Mouse (Mus musculus): ENCODE data around the gene Fam20a. TPM values are rescaled to one million over a fixed set of nuclear protein-coding genes. Genes with fewer than 3 reads are reported as not detected.

Gene Fam20a
- polyA plus RNA-seq, 1 experiment from 2014 or later = 2.4 TPM

DNA sequence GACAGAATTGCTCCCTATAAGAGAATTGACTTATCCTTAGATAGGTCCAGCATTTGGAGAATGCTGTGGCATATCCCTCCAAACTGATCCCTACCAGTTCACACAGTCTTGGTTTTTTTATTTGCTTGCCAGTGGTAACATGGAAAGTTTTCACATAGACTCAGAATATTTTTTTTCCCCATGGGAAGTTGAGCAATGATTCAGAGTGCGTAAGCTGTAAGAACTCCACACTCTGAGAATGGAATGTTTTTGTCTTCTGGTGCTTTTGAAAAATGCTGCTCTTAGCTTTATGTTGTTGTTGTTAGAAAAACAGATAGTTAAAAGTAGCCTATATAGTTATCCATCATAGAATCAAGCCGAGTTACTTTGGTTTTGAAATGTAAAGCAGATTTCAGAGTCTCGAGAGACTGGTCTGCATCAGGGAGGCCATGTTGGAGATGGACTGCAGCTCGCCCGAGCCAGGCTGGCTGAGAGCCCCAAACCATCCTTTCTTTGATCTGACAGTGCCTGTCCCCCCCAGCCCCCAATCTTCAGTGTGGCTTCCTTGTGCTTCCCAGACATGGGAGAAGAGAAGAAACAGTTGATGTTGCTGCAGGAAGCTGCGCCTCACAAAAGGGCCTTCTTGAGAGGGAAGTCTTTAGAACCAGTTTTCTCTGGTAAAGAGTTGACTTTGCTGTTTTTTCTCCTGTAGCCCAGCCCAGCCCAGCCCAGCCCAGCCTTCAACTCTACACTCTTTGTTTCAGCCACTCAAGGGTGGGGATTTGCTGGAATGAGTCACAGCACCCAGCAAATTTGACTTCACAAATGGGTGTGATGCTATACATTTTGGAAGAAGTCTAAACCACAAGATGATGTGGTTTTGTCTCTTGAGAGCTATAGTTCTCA lies 50.7 kb downstream of the Fam20a start:
- 70% methylated on average over 6 of the region's 6 CpGs for WGBS
- peak; percentile 54; the same call in 1 of the 2 replicates for ATAC-seq (ENCODE audit: insufficient read depth, low FRiP score)
- H3K4me1 ChIP-seq (ENCODE audit: control insufficient read depth, insufficient read depth, low read length) = peaks cover 6% of the 10 kb centered on the region
- no peak overlapping the region for H3K4me3 ChIP-seq (replicated peaks; ENCODE audit: low read length)
- H3K36me3 ChIP-seq (ENCODE audit: control insufficient read depth, insufficient read depth, low read length) = peaks cover 10% of the 10 kb centered on the region; the same call in 1 of the 2 replicates
- peak overlapping the region; percentile 79 for H3K27ac ChIP-seq (ENCODE audit: low read length)
- no peaks in the 10 kb centered on the region for H3K9me3 ChIP-seq (replicated peaks; ENCODE audit: control insufficient read depth, low read length)
- H3K4me2 ChIP-seq (ENCODE audit: low read depth, low read length) = no peak overlapping the region
- H3K27me3 ChIP-seq (ENCODE audit: control insufficient read depth, insufficient read depth, low read length) = no peaks in the 10 kb centered on the region
- no peak overlapping the region for H3K9ac ChIP-seq (ENCODE audit: low read length)

GRCm38 (mm10) chr11:109670026-109670916 lies 51.8 kb downstream of the Fam20a start:
- ATAC-seq (ENCODE audit: insufficient read depth, low FRiP score) = peak; percentile 38; the same call in 1 of the 2 replicates
- H3K9ac ChIP-seq (ENCODE audit: low read length) = no peak overlapping the region
- H3K27me3 ChIP-seq (ENCODE audit: control insufficient read depth, insufficient read depth, low read length) = no peaks in the 10 kb centered on the region
- H3K27ac ChIP-seq (ENCODE audit: low read length) = no peak overlapping the region
- H3K4me2 ChIP-seq (ENCODE audit: low read depth, low read length) = no peak overlapping the region
- no peak overlapping the region for H3K4me3 ChIP-seq (replicated peaks; ENCODE audit: low read length)
- 50% methylated on average over 14 of the region's 14 CpGs for WGBS
- H3K4me1 ChIP-seq (ENCODE audit: control insufficient read depth, insufficient read depth, low read length) = peaks cover 6% of the 10 kb centered on the region
- no peaks in the 10 kb centered on the region for H3K9me3 ChIP-seq (replicated peaks; ENCODE audit: control insufficient read depth, low read length)
- H3K36me3 ChIP-seq (ENCODE audit: control insufficient read depth, insufficient read depth, low read length) = peaks cover 11% of the 10 kb centered on the region; the same call in 1 of the 2 replicates

- no peak overlapping the region for H3K27ac ChIP-seq (ENCODE audit: low read length)
- H3K9me3 ChIP-seq (replicated peaks; ENCODE audit: control insufficient read depth, low read length) = no peaks in the 10 kb centered on the region
- H3K9ac ChIP-seq (ENCODE audit: low read length) = no peak overlapping the region
- H3K4me2 ChIP-seq (ENCODE audit: low read depth, low read length) = no peak overlapping the region
- WGBS = 85% methylated on average over 8 of the region's 8 CpGs
- H3K27me3 ChIP-seq (ENCODE audit: control insufficient read depth, insufficient read depth, low read length) = no peaks in the 10 kb centered on the region
- ATAC-seq (ENCODE audit: insufficient read depth, low FRiP score) = no peak
- H3K4me1 ChIP-seq (ENCODE audit: control insufficient read depth, insufficient read depth, low read length) = peaks cover 6% of the 10 kb centered on the region
- H3K36me3 ChIP-seq (ENCODE audit: control insufficient read depth, insufficient read depth, low read length) = peaks cover 11% of the 10 kb centered on the region; the same call in 1 of the 2 replicates
- no peak overlapping the region for H3K4me3 ChIP-seq (replicated peaks; ENCODE audit: low read length)
Observed at GRCm38 (mm10) chr11:109669149-109669708, 52.9 kb downstream of the Fam20a start.

DNA sequence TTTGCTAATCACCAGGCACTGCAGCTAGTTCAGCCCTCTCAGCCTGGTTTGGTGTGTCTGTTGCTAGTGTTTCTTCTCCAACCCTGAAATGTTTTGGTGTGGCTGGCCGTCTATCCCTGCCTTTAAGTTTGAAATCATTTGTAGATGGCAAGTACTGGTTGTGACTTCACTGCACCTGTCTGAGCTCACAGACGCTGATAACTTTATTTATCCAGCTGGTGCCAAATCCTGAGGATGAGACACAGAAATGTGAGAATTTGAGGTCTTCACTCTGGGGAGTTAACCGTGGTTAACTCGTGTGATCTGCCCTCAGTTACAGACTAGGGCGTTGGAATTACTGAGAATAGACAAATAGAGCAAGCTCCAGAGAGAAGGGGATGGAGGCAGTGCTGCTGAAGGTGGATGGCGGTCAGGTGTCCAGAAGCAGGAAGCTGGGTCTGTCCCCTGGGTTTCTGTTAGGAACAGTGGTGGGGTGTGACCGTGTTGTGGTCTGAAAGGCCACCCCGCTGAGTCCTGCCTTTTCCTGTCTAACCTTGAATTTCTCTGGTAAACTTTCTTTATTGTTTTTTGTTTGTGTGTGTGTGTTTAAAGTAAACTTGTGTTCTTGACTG lies 53.9 kb downstream of the Fam20a start:
- peaks cover 13% of the 10 kb centered on the region; the same call in 1 of the 2 replicates for H3K36me3 ChIP-seq (ENCODE audit: control insufficient read depth, insufficient read depth, low read length)
- no peaks in the 10 kb centered on the region for H3K9me3 ChIP-seq (replicated peaks; ENCODE audit: control insufficient read depth, low read length)
- no peaks in the 10 kb centered on the region for H3K27me3 ChIP-seq (ENCODE audit: control insufficient read depth, insufficient read depth, low read length)
- no peak overlapping the region for H3K9ac ChIP-seq (ENCODE audit: low read length)
- no peak overlapping the region for H3K27ac ChIP-seq (ENCODE audit: low read length)
- H3K4me1 ChIP-seq (ENCODE audit: control insufficient read depth, insufficient read depth, low read length) = peaks cover 6% of the 10 kb centered on the region
- 79% methylated on average over 8 of the region's 8 CpGs for WGBS
- no peak overlapping the region for H3K4me2 ChIP-seq (ENCODE audit: low read depth, low read length)
- H3K4me3 ChIP-seq (replicated peaks; ENCODE audit: low read length) = no peak overlapping the region
- ATAC-seq (ENCODE audit: insufficient read depth, low FRiP score) = no peak

DNA sequence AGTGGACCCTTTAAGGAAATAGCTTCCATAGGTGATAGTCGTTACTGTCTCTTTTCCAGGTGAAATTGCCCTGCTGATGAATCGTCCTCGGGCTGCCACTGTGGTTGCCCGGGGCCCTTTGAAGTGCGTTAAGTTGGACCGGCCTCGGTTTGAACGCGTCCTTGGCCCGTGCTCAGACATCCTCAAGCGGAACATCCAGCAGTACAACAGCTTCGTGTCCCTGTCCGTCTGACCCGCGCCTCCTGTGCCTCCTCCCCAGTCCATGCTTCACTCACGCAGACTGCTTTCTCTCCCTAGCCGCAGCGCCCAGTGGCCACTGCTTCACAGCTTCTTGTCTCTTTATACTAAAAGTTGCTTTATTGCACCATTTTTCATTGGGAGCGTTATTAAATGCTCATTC lies 54.7 kb downstream of the Fam20a start:
- H3K27ac ChIP-seq (ENCODE audit: low read length) = no peak overlapping the region
- H3K27me3 ChIP-seq (ENCODE audit: control insufficient read depth, insufficient read depth, low read length) = no peaks in the 10 kb centered on the region
- H3K36me3 ChIP-seq (ENCODE audit: control insufficient read depth, insufficient read depth, low read length) = peaks cover 14% of the 10 kb centered on the region; the same call in 1 of the 2 replicates
- H3K9ac ChIP-seq (ENCODE audit: low read length) = no peak overlapping the region
- ATAC-seq (ENCODE audit: insufficient read depth, low FRiP score) = no peak
- H3K9me3 ChIP-seq (replicated peaks; ENCODE audit: control insufficient read depth, low read length) = no peaks in the 10 kb centered on the region
- peaks cover 6% of the 10 kb centered on the region for H3K4me1 ChIP-seq (ENCODE audit: control insufficient read depth, insufficient read depth, low read length)
- no peak overlapping the region for H3K4me3 ChIP-seq (replicated peaks; ENCODE audit: low read length)
- WGBS = 92% methylated on average over 19 of the region's 19 CpGs
- H3K4me2 ChIP-seq (ENCODE audit: low read depth, low read length) = no peak overlapping the region

- Histone ChIP-seq H3K9me3 (replicated peaks; ENCODE audit: control insufficient read depth, low read length) (no peaks in the 10 kb centered on the region), H3K27me3 (ENCODE audit: control insufficient read depth, insufficient read depth, low read length) (no peaks in the 10 kb centered on the region), H3K27ac (ENCODE audit: low read length) (no peak overlapping the region), H3K4me1 (ENCODE audit: control insufficient read depth, insufficient read depth, low read length) (peaks cover 3% of the 10 kb centered on the region; the same call in 1 of the 2 replicates), H3K36me3 (ENCODE audit: control insufficient read depth, insufficient read depth, low read length) (peaks cover 19% of the 10 kb centered on the region; the same call in 1 of the 2 replicates), H3K4me2 (ENCODE audit: low read depth, low read length) (no peak overlapping the region), H3K9ac (ENCODE audit: low read length) (no peak overlapping the region), H3K4me3 (replicated peaks; ENCODE audit: low read length) (no peak overlapping the region)
- no peak for ATAC-seq (ENCODE audit: insufficient read depth, low FRiP score)
- WGBS = 89% methylated on average over 13 of the region's 13 CpGs
Observed at GRCm38 (mm10) chr11:109666411-109666810, 55.7 kb downstream of the Fam20a start.

- no peak overlapping the region for H3K4me2 ChIP-seq (ENCODE audit: low read depth, low read length)
- WGBS = 86% methylated on average over 6 of the region's 6 CpGs
- ATAC-seq (ENCODE audit: insufficient read depth, low FRiP score) = no peak
- H3K9me3 ChIP-seq (replicated peaks; ENCODE audit: control insufficient read depth, low read length) = no peaks in the 10 kb centered on the region
- no peaks in the 10 kb centered on the region for H3K4me1 ChIP-seq (ENCODE audit: control insufficient read depth, insufficient read depth, low read length)
- H3K27me3 ChIP-seq (ENCODE audit: control insufficient read depth, insufficient read depth, low read length) = no peaks in the 10 kb centered on the region
- no peak overlapping the region for H3K27ac ChIP-seq (ENCODE audit: low read length)
- H3K4me3 ChIP-seq (replicated peaks; ENCODE audit: low read length) = no peak overlapping the region
- peaks cover 21% of the 10 kb centered on the region for H3K36me3 ChIP-seq (ENCODE audit: control insufficient read depth, insufficient read depth, low read length)
- H3K9ac ChIP-seq (ENCODE audit: low read length) = no peak overlapping the region
Observed at GRCm38 (mm10) chr11:109665424-109665823, 56.7 kb downstream of the Fam20a start.

- WGBS = 85% methylated on average over 13 of the region's 13 CpGs
- Histone ChIP-seq H3K27me3 (ENCODE audit: control insufficient read depth, insufficient read depth, low read length) (no peaks in the 10 kb centered on the region), H3K4me3 (replicated peaks; ENCODE audit: low read length) (no peak overlapping the region), H3K27ac (ENCODE audit: low read length) (no peak overlapping the region), H3K36me3 (ENCODE audit: control insufficient read depth, insufficient read depth, low read length) (peaks cover 27% of the 10 kb centered on the region), H3K9ac (ENCODE audit: low read length) (no peak overlapping the region), H3K9me3 (replicated peaks; ENCODE audit: control insufficient read depth, low read length) (no peaks in the 10 kb centered on the region), H3K4me2 (ENCODE audit: low read depth, low read length) (no peak overlapping the region), H3K4me1 (ENCODE audit: control insufficient read depth, insufficient read depth, low read length) (no peaks in the 10 kb centered on the region)
- no peak for ATAC-seq (ENCODE audit: insufficient read depth, low FRiP score)
Observed at GRCm38 (mm10) chr11:109664293-109664692, 57.8 kb downstream of the Fam20a start.

All from stomach, embryonic 16.5 days (tissue).